Mouse (Mus musculus) neural tube, embryonic 14.5 days (tissue): ENCODE results near the gene A730049H05Rik. TPM values are rescaled to one million over a fixed set of nuclear protein-coding genes. Genes with fewer than 3 reads are reported as not detected.

ENCODE experiments used
- ATAC-seq: fragments of 200-750 bp; cut with Nextera tagmentation; 2 replicates; pipeline ENCODE4 v1.8.0; 2017; ENCODE audit warnings: low read depth, mild to moderate bottlenecking, moderate TSS enrichment, moderate library complexity
- H3K27ac ChIP-seq: fragments of 300-500 bp; sonication (generic); 2 replicates; pipeline ENCODE4 v1.5.1; 2014; ENCODE audit warnings: low read depth, mild to moderate bottlenecking, control low read depth, low read length, moderate library complexity, mixed read lengths
- H3K27me3 ChIP-seq: fragments of 300-500 bp; sonication (generic); 2 replicates; pipeline ENCODE4 v1.6.1; 2014; ENCODE audit warnings: low read length; ENCODE audit not compliant: control insufficient read depth, insufficient read depth
- H3K36me3 ChIP-seq: fragments of 300-500 bp; sonication (generic); 2 replicates; pipeline ENCODE4 v1.6.1; 2014; ENCODE audit warnings: low read length, mixed read lengths; ENCODE audit not compliant: control insufficient read depth, insufficient read depth
- H3K4me1 ChIP-seq: fragments of 300-500 bp; sonication (generic); 2 replicates; pipeline ENCODE4 v1.6.1; 2014; ENCODE audit warnings: low read length; ENCODE audit not compliant: control insufficient read depth, insufficient read depth
- H3K4me2 ChIP-seq: fragments of 300-500 bp; sonication (generic); 2 replicates; pipeline ENCODE4 v1.6.1; 2014; ENCODE audit warnings: mild to moderate bottlenecking, low read depth, low read length, control low read depth
- H3K4me3 ChIP-seq: fragments of 300-500 bp; sonication (generic); 2 replicates; pipeline ENCODE4 v1.5.1; 2014; ENCODE audit warnings: low read depth, low read length, control low read depth, mixed read lengths
- H3K9ac ChIP-seq: fragments of 300-500 bp; sonication (generic); replicated peaks from 2 replicates; pipeline ENCODE4 v1.6.1; 2014; ENCODE audit warnings: low read depth, mild to moderate bottlenecking, control low read depth, low read length, mixed read lengths
- H3K9me3 ChIP-seq: fragments of 300-500 bp; sonication (generic); 2 replicates; pipeline ENCODE4 v1.6.1; 2016; ENCODE audit warnings: low read length; ENCODE audit not compliant: control insufficient read depth
- WGBS: fragments of 180-500 bp; shearing (Covaris S2); extraction: QIAGEN DNeasy Blood & Tissue Kit; methylation state at CpG from one replicate; pipeline ENCODE4 v1.1.7; 2014; 5-methylcytosine and 5-hydroxymethylcytosine counted together
- polyA plus RNA-seq: library from polyadenylated mRNA; unstranded; fragments of >200 nt; fragmentation: Nextera tagmentation; extraction: Ambion mirVana; gene quantifications from 2 replicates; pipeline ENCODE4 v1.2.1, GENCODE M21; 2014

A730049H05Rik gene
- polyA plus RNA-seq, 1 experiment from 2014 or later: 0.76 TPM

DNA sequence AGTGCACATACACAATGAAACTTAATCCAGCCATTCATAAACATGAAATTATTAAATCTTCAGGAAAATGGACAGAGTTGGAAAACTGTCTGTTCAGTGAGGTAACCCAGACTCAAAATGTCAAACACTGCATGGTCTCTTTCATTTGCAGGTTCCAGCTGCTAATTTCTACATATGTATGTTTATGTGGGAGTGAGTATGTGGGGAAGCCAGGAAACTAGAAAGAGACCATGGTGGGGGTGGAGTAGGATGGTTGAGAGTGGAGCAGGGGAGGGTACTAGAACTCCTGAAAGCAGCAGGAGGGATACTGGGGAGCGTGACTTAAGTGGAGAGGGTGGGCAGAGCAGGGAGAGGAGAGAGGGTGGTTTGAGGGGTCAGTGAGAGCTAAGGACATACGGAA, 14.8 kb upstream of the A730049H05Rik start:
- no peaks in the 10 kb centered on the region for H3K9me3 ChIP-seq
- no peak for ATAC-seq
- 77% methylated on average over 2 of the region's 2 CpGs for WGBS

GRCm38 (mm10) chr6:92802421-92802820, 13.9 kb upstream of the A730049H05Rik start:
- WGBS: 65% methylated on average over 11 of the region's 11 CpGs

More for the DNA sequence above, 14.8 kb upstream of the A730049H05Rik start:
- H3K27me3 ChIP-seq: no peaks in the 10 kb centered on the region
- no peak overlapping the region for H3K9ac ChIP-seq
- H3K36me3 ChIP-seq: no peaks in the 10 kb centered on the region
- H3K4me3 ChIP-seq: no peak overlapping the region
- no peak overlapping the region for H3K4me2 ChIP-seq
- no peaks in the 10 kb centered on the region for H3K4me1 ChIP-seq
- no peak overlapping the region for H3K27ac ChIP-seq

DNA sequence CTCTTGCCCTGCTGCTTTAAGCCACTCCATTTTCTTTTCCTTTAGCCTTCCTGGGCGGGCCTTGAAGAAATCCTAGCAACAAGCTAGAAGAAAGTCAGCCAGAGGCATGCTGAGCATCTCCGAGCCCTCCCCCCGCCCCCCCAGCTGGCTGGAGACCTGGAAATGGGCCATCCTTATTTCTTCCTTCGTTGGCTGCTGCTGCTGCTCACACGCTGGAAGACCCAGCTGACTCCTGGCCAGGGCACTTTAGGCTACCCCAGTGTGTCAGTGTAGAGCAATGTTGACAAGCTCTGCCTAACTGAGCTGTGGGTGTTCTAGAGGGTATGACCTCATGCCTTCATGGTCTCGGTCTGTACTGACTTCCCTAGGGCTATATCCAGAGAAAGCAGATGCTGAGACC, 13.1 kb upstream of the A730049H05Rik start:
- Histone ChIP-seq H3K4me2 (no peak overlapping the region), H3K4me1 (no peaks in the 10 kb centered on the region), H3K27me3 (no peaks in the 10 kb centered on the region), H3K36me3 (no peaks in the 10 kb centered on the region), H3K9me3 (no peaks in the 10 kb centered on the region), H3K27ac (no peak overlapping the region), H3K4me3 (no peak overlapping the region), H3K9ac (no peak overlapping the region)
- ATAC-seq: peak; percentile 87; the same call in 1 of the 2 replicates
- WGBS: 34% methylated on average over 6 of the region's 6 CpGs

More at GRCm38 (mm10) chr6:92802421-92802820, 13.9 kb upstream of the A730049H05Rik start:
- Histone ChIP-seq H3K27me3 (no peaks in the 10 kb centered on the region), H3K4me2 (no peak overlapping the region), H3K36me3 (no peaks in the 10 kb centered on the region), H3K27ac (no peak overlapping the region), H3K4me1 (no peaks in the 10 kb centered on the region), H3K9me3 (no peaks in the 10 kb centered on the region), H3K9ac (no peak overlapping the region), H3K4me3 (no peak overlapping the region)
- ATAC-seq: peak; percentile 14; the same call in 1 of the 2 replicates

DNA sequence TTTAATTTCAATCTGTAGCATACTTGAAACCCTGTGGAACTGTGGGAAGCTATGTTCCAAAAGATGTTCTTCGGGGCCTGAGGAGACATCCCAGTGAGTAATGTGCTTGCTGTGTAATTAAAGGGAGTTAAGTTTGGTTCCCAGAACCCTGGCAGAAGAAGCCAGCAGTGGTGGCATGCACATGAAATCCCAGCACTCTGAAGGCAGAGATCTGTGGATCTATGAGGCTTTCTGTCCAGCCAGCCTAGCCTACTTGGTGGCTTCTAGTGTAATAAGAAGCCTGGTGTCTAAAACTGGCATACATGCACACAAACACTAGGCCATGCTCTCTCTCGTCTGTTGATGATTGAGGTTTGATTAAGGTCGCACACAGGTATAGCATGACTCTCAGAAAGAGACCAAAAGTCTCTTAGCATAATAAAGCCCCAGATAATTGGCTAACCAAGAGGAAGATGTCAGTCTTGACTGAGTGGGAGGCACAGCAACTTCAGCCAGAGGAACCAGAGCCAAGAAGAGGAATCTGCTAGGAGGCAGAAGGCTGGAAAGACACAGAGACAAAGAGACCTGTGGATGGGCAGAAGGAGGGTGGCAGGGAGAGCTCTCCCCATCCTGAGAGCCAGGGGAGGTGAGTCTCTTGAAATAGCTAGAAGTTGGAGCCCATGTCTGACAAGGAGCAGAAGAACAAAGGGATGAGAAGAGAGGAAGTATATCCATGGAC, 11.9 kb upstream of the A730049H05Rik start:
- H3K27ac ChIP-seq: no peak overlapping the region
- H3K36me3 ChIP-seq: no peaks in the 10 kb centered on the region
- H3K4me1 ChIP-seq: no peaks in the 10 kb centered on the region
- no peaks in the 10 kb centered on the region for H3K27me3 ChIP-seq
- H3K4me2 ChIP-seq: no peak overlapping the region
- 85% methylated on average over 3 of the region's 3 CpGs for WGBS
- H3K9me3 ChIP-seq: no peaks in the 10 kb centered on the region
- H3K4me3 ChIP-seq: no peak overlapping the region
- H3K9ac ChIP-seq: no peak overlapping the region
- no peak for ATAC-seq

- no peak overlapping the region for H3K27ac ChIP-seq
These were observed 6.5 kb upstream of the A730049H05Rik start for GRCm38 (mm10) chr6:92809818-92810217.

DNA sequence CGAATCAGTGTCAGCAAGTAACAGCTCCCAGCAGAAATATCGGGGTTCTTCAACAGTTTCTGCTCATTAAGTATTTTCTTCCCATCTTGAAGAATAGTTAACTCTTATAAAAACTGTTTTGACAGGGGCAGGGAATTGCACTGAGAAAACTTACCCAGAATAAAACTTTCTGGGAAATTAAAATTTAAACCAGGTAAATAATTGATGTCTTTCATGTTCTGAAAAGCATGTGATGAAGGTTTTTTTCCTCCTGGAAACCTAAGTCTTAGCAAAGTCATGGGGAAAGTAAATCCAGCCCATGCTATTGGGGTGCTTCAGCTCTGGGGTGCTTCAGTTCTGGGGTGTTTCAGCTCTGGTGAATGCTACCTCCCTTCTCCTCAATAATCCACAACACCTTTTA, 5.7 kb upstream of the A730049H05Rik start:
- no peak overlapping the region for H3K4me3 ChIP-seq
- no peak overlapping the region for H3K4me2 ChIP-seq
- no peaks in the 10 kb centered on the region for H3K4me1 ChIP-seq
- H3K36me3 ChIP-seq: no peaks in the 10 kb centered on the region
- 97% methylated on average over 2 of the region's 2 CpGs for WGBS
- no peaks in the 10 kb centered on the region for H3K9me3 ChIP-seq
- H3K27me3 ChIP-seq: no peaks in the 10 kb centered on the region
- H3K27ac ChIP-seq: no peak overlapping the region
- ATAC-seq: no peak
- no peak overlapping the region for H3K9ac ChIP-seq

More at GRCm38 (mm10) chr6:92809818-92810217, 6.5 kb upstream of the A730049H05Rik start:
- H3K4me2 ChIP-seq: no peak overlapping the region
- WGBS: 91% methylated on average over 3 of the region's 3 CpGs
- H3K9ac ChIP-seq: no peak overlapping the region
- H3K4me1 ChIP-seq: no peaks in the 10 kb centered on the region
- H3K27me3 ChIP-seq: no peaks in the 10 kb centered on the region
- H3K9me3 ChIP-seq: no peaks in the 10 kb centered on the region
- H3K36me3 ChIP-seq: no peaks in the 10 kb centered on the region
- no peak overlapping the region for H3K4me3 ChIP-seq
- no peak for ATAC-seq

DNA sequence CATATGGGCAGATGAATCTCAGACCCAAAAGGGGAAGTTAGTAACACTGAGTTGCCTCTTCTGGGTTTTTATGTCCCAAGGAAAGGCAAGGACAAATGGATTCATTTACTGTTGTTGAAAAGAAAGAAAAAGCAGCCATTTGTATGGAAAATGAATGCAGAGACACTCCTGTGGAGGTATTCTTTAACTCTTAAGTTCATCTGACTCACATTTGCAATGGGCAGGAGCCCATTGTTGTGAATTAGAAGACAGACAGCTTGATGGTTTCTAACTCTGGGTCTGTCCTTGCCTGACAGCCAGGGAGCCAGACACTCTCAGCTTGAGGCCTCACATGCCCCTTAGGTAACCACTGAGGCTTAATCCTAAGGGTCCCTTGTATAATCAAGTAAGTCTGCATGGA, 4.7 kb upstream of the A730049H05Rik start:
- Histone ChIP-seq H3K27me3 (no peaks in the 10 kb centered on the region), H3K4me2 (no peak overlapping the region), H3K9ac (no peak overlapping the region), H3K36me3 (no peaks in the 10 kb centered on the region), H3K4me3 (no peak overlapping the region), H3K9me3 (no peaks in the 10 kb centered on the region), H3K27ac (no peak overlapping the region), H3K4me1 (no peaks in the 10 kb centered on the region)
- no peak for ATAC-seq

DNA sequence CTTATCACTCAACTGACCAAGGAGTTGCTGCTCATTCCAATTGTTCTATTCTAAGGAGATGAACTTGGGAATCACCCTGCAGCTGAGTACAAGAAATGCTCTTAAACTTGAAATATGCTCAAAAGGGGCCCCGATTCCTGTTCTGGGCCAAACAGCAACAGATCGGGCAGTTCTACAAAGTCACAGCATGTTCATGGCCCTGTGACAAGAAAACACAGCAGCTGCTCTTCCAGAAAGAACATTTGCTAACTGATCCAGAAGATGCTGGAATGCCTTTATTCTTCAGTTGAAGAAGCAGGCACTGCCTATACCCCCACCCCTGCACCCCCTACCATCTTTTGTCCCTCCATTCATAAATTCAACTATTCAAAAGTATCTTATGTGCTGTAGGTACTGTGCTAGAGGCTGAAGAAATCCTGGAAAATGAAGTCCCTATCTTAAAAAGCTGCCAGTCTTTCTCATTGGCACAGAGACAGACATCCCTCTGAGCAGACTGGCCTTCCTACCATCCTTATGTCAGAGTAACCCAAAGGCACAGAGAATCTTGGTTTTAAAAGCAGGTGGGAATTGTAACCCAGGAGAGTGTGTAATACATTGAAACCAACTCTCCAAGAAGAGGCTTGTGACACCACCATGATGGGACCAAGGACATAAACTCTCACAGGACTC, 3.4 kb upstream of the A730049H05Rik start:
- no peak for ATAC-seq
- WGBS: 56% methylated on average over 2 of the region's 2 CpGs

DNA sequence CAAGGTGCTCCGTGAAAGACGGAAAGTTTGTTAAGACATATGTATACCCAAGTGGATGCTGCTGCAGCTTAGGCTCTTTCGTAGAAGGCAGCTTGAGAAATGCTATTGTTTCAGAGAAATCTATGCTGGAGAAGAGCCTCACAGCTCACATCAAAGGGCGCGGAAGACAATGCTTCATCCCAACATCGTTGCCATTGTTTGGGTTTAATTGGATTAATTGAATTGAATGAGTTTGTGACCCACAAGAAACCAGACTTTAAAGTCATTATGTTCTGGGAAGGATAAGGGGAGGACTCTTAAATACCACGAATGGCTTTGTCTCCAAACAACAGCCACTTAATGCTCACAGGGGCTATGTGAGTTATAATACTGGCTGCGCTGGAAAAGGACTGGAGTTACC, 1.4 kb downstream of the A730049H05Rik start:
- 22% methylated on average over 8 of the region's 8 CpGs for WGBS
- H3K4me2 ChIP-seq: no peak overlapping the region

More for the DNA sequence above, 3.4 kb upstream of the A730049H05Rik start:
- H3K27ac ChIP-seq: no peak overlapping the region
- H3K4me2 ChIP-seq: no peak overlapping the region
- no peaks in the 10 kb centered on the region; the same call in 1 of the 2 replicates for H3K4me1 ChIP-seq
- H3K9ac ChIP-seq: no peak overlapping the region
- H3K4me3 ChIP-seq: no peak overlapping the region
- H3K9me3 ChIP-seq: no peaks in the 10 kb centered on the region
- H3K27me3 ChIP-seq: no peaks in the 10 kb centered on the region
- no peaks in the 10 kb centered on the region for H3K36me3 ChIP-seq

More for the DNA sequence above, 1.4 kb downstream of the A730049H05Rik start:
- H3K9ac ChIP-seq: no peak overlapping the region
- H3K27me3 ChIP-seq: no peaks in the 10 kb centered on the region
- no peak overlapping the region for H3K27ac ChIP-seq
- H3K4me1 ChIP-seq: no peaks in the 10 kb centered on the region; the same call in 1 of the 2 replicates
- no peak for ATAC-seq
- no peak overlapping the region for H3K4me3 ChIP-seq
- no peaks in the 10 kb centered on the region for H3K36me3 ChIP-seq
- H3K9me3 ChIP-seq: no peaks in the 10 kb centered on the region
